Mouse (Mus musculus): ENCODE results near the gene Sh2d6. TPM values are rescaled to one million over a fixed set of nuclear protein-coding genes. Genes with fewer than 3 reads are reported as not detected.

Gene Sh2d6
- polyA plus RNA-seq, 1 experiment, result 6.5 TPM

DNA sequence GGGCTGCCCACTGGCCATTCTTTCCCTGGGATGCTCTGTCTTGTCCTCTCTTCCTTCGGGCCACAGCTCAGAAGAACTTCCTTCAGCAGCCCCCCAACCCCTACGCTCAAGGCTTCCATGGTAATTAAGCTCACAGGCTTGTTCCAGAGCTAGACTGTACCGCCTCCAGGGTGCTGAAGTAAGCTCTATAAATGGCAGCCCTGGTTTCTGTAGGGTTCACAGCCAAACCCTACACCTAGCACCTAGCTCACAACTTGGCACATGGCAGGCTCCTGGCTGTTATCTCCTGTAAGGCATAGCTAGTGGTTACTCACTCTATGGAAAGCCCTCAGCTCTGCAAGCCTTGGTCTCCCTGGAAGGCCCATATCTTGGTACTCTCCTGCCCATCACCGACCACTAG lies 11.1 kb upstream of the Sh2d6 start:
- Histone ChIP-seq H3K36me3 (ENCODE audit: control insufficient read depth, insufficient read depth, low read length) (no peaks in the 10 kb centered on the region), H3K27me3 (ENCODE audit: control insufficient read depth, insufficient read depth, low read length) (no peaks in the 10 kb centered on the region), H3K4me1 (replicated peaks; ENCODE audit: control insufficient read depth, insufficient read depth, low read length) (peaks cover 3% of the 10 kb centered on the region), H3K4me3 (ENCODE audit: control insufficient read depth, insufficient read depth, low read length) (no peak overlapping the region), H3K27ac (ENCODE audit: control insufficient read depth, insufficient read depth, low read length) (no peak overlapping the region)
- TF ChIP-seq CTCF (IDR thresholded peaks at IDR 0.05; ENCODE audit: borderline replicate concordance, control insufficient read depth, extremely low read depth, insufficient read depth, low read length, poor library complexity), result no peak
- TF ChIP-seq POLR2A (IDR thresholded peaks at IDR 0.05; ENCODE audit: control insufficient read depth, extremely low read depth, insufficient read depth, low read length, poor library complexity), result no peak
- DNase-seq, result no peak
- 94% methylated on average over 4 of the region's 4 CpGs for WGBS

DNA sequence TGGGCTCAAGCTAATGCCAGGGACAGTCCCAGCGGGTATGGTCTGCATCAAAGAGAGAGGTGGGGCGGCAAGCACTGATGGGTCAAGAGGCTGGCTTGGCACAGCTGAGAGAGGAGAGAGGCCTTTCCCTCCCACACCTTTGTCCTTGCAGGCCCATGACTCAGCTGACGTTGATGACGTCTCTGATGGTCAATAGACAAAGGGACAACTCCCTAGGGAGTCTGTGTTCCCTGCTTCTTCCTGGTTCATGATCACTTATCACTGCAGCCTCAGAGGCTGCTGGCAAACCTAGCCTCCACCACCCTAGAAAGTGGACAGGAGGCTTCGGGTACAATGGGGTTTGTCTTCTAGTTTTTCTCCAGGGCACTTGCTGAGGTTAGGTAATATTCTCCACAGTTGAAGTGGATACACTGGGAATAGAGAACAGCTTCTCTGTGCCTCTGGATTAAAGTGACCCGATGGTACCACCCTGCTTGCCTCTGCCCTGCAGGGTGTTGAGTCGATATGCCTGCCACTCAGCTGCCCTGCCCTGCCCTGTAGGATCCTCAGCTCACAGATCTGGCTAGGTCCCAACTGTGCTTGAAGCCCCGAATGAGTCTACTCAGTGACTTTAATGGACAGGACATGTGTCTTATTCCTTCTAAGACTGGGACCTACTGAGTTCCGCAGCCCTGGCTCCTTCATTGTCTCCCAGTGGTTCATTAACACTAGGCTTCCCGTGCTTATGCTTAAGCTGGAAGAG lies 7.1 kb upstream of the Sh2d6 start:
- TF ChIP-seq CTCF (IDR thresholded peaks at IDR 0.05; ENCODE audit: borderline replicate concordance, control insufficient read depth, extremely low read depth, insufficient read depth, low read length, poor library complexity) (no peak), POLR2A (IDR thresholded peaks at IDR 0.05; ENCODE audit: control insufficient read depth, extremely low read depth, insufficient read depth, low read length, poor library complexity) (no peak)
- no peaks in the 10 kb centered on the region for H3K4me1 ChIP-seq (replicated peaks; ENCODE audit: control insufficient read depth, insufficient read depth, low read length)
- 92% methylated on average over 10 of the region's 10 CpGs for WGBS
- DNase-seq, result no peak
- no peak overlapping the region for H3K4me3 ChIP-seq (ENCODE audit: control insufficient read depth, insufficient read depth, low read length)
- H3K27me3 ChIP-seq (ENCODE audit: control insufficient read depth, insufficient read depth, low read length), result no peaks in the 10 kb centered on the region
- no peak overlapping the region for H3K27ac ChIP-seq (ENCODE audit: control insufficient read depth, insufficient read depth, low read length)
- H3K36me3 ChIP-seq (ENCODE audit: control insufficient read depth, insufficient read depth, low read length), result no peaks in the 10 kb centered on the region

DNA sequence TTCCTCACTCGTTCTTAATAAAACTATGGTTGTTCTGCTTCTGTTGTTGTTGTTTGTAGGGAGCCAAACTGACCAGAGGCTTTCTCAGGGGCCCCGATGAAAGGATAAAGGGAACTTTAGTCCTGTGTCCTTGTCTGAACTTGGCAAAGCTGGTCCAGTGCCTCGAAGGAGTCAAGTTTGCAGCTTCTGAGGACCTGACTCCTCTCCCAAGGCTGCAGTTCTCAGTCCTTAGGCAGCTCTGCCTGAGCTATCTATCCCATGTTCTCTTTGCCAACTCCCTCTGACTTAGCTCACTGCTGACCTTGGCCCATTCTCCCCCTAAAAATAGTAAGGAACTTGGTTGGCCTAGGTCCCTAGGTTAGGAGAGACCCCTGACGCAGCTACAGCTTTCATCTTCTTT lies 5.6 kb upstream of the Sh2d6 start:
- no peaks in the 10 kb centered on the region for H3K36me3 ChIP-seq (ENCODE audit: control insufficient read depth, insufficient read depth, low read length)
- no peak for DNase-seq
- H3K27ac ChIP-seq (ENCODE audit: control insufficient read depth, insufficient read depth, low read length), result no peak overlapping the region
- H3K4me1 ChIP-seq (replicated peaks; ENCODE audit: control insufficient read depth, insufficient read depth, low read length), result no peaks in the 10 kb centered on the region
- no peak overlapping the region for H3K4me3 ChIP-seq (ENCODE audit: control insufficient read depth, insufficient read depth, low read length)
- WGBS, result 92% methylated on average over 4 of the region's 4 CpGs
- TF ChIP-seq CTCF (IDR thresholded peaks at IDR 0.05; ENCODE audit: borderline replicate concordance, control insufficient read depth, extremely low read depth, insufficient read depth, low read length, poor library complexity) (no peak), POLR2A (IDR thresholded peaks at IDR 0.05; ENCODE audit: control insufficient read depth, extremely low read depth, insufficient read depth, low read length, poor library complexity) (no peak)
- H3K27me3 ChIP-seq (ENCODE audit: control insufficient read depth, insufficient read depth, low read length), result no peaks in the 10 kb centered on the region

DNA sequence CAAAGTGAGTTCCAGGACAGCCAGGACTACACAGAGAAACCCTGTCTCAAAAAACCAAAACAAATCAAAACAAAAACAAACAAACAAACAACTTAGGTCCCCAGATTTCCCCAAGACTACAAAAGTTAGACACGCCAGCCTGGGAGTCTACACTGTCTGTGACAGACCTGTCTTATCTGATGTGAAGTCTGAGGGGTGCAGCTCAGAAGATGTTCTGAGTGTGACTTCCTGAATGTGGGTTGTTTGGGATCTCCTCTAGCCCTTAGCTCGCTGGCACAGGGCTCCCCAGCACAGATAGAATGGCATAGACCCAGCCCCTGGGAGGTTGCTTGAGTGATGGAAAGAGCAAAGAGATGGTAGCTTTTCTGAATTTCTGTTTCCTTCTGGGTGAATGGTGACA lies 2.7 kb upstream of the Sh2d6 start:
- Histone ChIP-seq H3K27me3 (ENCODE audit: control insufficient read depth, insufficient read depth, low read length) (no peaks in the 10 kb centered on the region), H3K27ac (ENCODE audit: control insufficient read depth, insufficient read depth, low read length) (no peak overlapping the region), H3K4me1 (replicated peaks; ENCODE audit: control insufficient read depth, insufficient read depth, low read length) (no peaks in the 10 kb centered on the region), H3K4me3 (ENCODE audit: control insufficient read depth, insufficient read depth, low read length) (no peak overlapping the region), H3K36me3 (ENCODE audit: control insufficient read depth, insufficient read depth, low read length) (no peaks in the 10 kb centered on the region)
- no peak for DNase-seq
- TF ChIP-seq POLR2A (IDR thresholded peaks at IDR 0.05; ENCODE audit: control insufficient read depth, extremely low read depth, insufficient read depth, low read length, poor library complexity) (no peak), CTCF (IDR thresholded peaks at IDR 0.05; ENCODE audit: borderline replicate concordance, control insufficient read depth, extremely low read depth, insufficient read depth, low read length, poor library complexity) (no peak)
- 26% methylated on average over 2 of the region's 2 CpGs for WGBS

DNA sequence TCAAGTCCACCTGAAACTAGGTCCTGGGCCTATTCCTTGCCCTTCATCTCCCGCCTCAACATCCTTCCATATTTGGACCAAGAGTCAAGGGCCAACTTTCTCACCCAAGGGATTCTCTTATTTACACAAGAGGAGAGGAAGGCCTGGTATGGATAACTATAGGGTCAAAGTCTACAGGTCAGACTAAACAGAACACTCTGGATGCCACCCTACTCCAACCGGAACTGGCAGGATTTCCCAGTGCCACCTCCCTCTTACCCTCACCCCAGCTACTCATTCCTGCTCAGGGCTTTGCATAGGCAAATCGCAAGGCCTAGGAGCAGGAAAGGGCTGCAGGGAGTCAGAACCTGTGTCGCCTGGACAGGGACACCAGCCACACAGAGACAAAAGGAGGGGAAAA lies 1.7 kb upstream of the Sh2d6 start:
- Histone ChIP-seq H3K36me3 (ENCODE audit: control insufficient read depth, insufficient read depth, low read length) (no peaks in the 10 kb centered on the region), H3K27me3 (ENCODE audit: control insufficient read depth, insufficient read depth, low read length) (no peaks in the 10 kb centered on the region), H3K4me3 (ENCODE audit: control insufficient read depth, insufficient read depth, low read length) (no peak overlapping the region), H3K4me1 (replicated peaks; ENCODE audit: control insufficient read depth, insufficient read depth, low read length) (no peaks in the 10 kb centered on the region), H3K27ac (ENCODE audit: control insufficient read depth, insufficient read depth, low read length) (no peak overlapping the region)
- WGBS, result 98% methylated on average over 4 of the region's 4 CpGs
- TF ChIP-seq CTCF (IDR thresholded peaks at IDR 0.05; ENCODE audit: borderline replicate concordance, control insufficient read depth, extremely low read depth, insufficient read depth, low read length, poor library complexity) (no peak), POLR2A (IDR thresholded peaks at IDR 0.05; ENCODE audit: control insufficient read depth, extremely low read depth, insufficient read depth, low read length, poor library complexity) (no peak)
- no peak for DNase-seq

DNA sequence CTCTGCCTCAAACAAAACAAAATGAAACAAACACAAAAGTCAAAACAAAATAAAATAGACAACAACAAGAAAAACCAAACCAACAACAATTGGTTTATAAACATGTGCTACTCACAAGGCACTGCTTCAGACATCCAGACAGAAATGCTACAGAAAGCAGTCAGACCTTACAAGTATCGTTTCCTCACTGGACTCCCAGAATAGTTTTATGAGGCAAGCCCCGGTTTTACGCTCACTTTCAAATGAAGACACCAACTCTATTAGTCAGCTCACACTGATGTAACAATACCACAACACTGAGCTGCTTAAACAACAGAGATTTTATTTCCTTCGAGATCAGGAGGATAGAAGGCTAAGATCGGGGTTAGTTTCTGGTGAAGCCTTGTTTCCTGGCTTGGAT lies 781 bp upstream of the Sh2d6 start:
- Histone ChIP-seq H3K27ac (ENCODE audit: control insufficient read depth, insufficient read depth, low read length) (no peak overlapping the region), H3K4me3 (ENCODE audit: control insufficient read depth, insufficient read depth, low read length) (no peak overlapping the region), H3K4me1 (replicated peaks; ENCODE audit: control insufficient read depth, insufficient read depth, low read length) (no peaks in the 10 kb centered on the region), H3K27me3 (ENCODE audit: control insufficient read depth, insufficient read depth, low read length) (no peaks in the 10 kb centered on the region), H3K36me3 (ENCODE audit: control insufficient read depth, insufficient read depth, low read length) (no peaks in the 10 kb centered on the region)
- TF ChIP-seq CTCF (IDR thresholded peaks at IDR 0.05; ENCODE audit: borderline replicate concordance, control insufficient read depth, extremely low read depth, insufficient read depth, low read length, poor library complexity), result no peak
- WGBS, result 85% methylated on average over 5 of the region's 5 CpGs
- DNase-seq, result no peak

DNA sequence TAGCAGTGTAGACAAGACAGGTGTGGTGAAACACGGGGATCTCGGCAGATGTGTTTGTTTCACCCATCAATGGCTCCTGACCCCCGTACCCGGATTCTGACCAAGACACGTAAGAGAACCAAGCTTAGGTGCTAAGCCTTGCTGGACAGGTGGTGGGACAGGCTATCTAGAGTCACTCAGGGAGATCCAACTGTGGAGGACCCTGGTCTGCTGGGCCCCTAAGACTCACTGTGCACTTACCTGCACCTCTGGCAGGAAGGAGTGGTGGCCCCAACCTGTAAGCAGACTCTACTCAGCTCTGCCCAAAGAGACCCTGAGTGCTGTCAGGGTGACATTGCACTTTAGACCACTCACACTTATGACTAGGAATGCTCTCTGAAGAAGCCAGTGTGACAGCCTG lies 603 bp downstream of the Sh2d6 start:
- 97% methylated on average over 5 of the region's 5 CpGs for WGBS
- no peak for DNase-seq
- no peak overlapping the region for H3K4me3 ChIP-seq (ENCODE audit: control insufficient read depth, insufficient read depth, low read length)
- H3K4me1 ChIP-seq (replicated peaks; ENCODE audit: control insufficient read depth, insufficient read depth, low read length), result no peaks in the 10 kb centered on the region
- no peak for TF ChIP-seq POLR2A (IDR thresholded peaks at IDR 0.05; ENCODE audit: control insufficient read depth, extremely low read depth, insufficient read depth, low read length, poor library complexity)
- TF ChIP-seq CTCF (IDR thresholded peaks at IDR 0.05; ENCODE audit: borderline replicate concordance, control insufficient read depth, extremely low read depth, insufficient read depth, low read length, poor library complexity), result no peak
- no peaks in the 10 kb centered on the region for H3K27me3 ChIP-seq (ENCODE audit: control insufficient read depth, insufficient read depth, low read length)
- no peaks in the 10 kb centered on the region for H3K36me3 ChIP-seq (ENCODE audit: control insufficient read depth, insufficient read depth, low read length)
- H3K27ac ChIP-seq (ENCODE audit: control insufficient read depth, insufficient read depth, low read length), result no peak overlapping the region

All from thymus, adult 2 months (tissue).